19 mouse cellular contexts compared by ENCODE assay signal in the genomic region with DNA sequence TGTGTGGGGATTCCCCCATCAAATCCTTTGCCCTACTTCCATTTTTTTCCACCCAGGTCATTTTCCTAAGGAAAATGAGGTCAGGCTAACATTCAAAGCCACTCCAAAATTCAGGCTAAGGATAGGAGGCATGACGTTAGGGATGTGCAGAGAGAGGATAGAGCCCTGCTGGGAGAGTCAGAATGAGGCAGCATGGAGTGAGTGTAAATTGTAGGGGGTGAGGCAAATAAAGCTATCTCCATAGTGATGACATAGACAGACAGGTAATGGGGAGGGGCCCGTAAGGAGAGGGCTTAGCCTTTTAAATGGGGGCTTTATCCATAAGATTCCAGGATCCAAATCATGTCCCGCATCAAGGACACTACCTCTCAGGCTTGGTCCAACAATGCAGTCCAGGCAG. TPM values are rescaled to one million over a fixed set of nuclear protein-coding genes. Genes with fewer than 3 reads are reported as not detected.
A peak's percentile ranks its signal among the peaks of the same experiment; 100 is the strongest.
DNase-seq lines count a peak whose midpoint lies in the region; ATAC-seq and TF ChIP-seq lines count a peak whose summit lies in the region.
"Had no signal": no experiment of that assay in that cellular context is flagged by ENCODE, and none has a peak within 500 bp of the region (broad histone marks: within the 10 kb centered on the region; RNA-seq: fewer than 3 reads in every experiment).

No protein-coding gene starts in this region.

- DNase-seq in hindbrain, embryonic 10.5 days (ENCODE audit: low spot score) = no peak
- no peak for DNase-seq in forebrain, postnatal 0 days
- DNase-seq in midbrain, embryonic 14.5 days = no peak
- peak; percentile 39 for DNase-seq in retina, postnatal 1 day
- DNase-seq in layer of hippocampus, postnatal 14 days (ENCODE audit: low spot score in 2 of 2) = no peak
- no peak for DNase-seq in adrenal gland, postnatal 4 days (ENCODE audit: low spot score in 2 of 2)
- DNase-seq: adrenal gland, adult 2 months; cerebellum, adult 9-11 months; gastrocnemius, postnatal 10 days; heart, adult 2 months; heart, postnatal 4 days; right cerebral cortex, postnatal 14 days had no signal

- H3K9me3 ChIP-seq in hindbrain, embryonic 13.5 days = no peaks in the 10 kb centered on the region
- H3K9me3 ChIP-seq in hindbrain, embryonic 10.5 days = no peaks in the 10 kb centered on the region
- no peaks in the 10 kb centered on the region for H3K9me3 ChIP-seq in forebrain, postnatal 0 days (ENCODE audit: low read length)
- H3K9me3 ChIP-seq in midbrain, embryonic 14.5 days (ENCODE audit: control insufficient read depth, low read length) = no peaks in the 10 kb centered on the region
- H3K9me3 ChIP-seq: heart, embryonic 15.5 days; kidney, embryonic 15.5 days; lung, embryonic 15.5 days had no signal

- 45% methylated on average over 3 of the region's 3 CpGs for WGBS in hindbrain, embryonic 13.5 days
- WGBS in hindbrain, embryonic 10.5 days = 47% methylated on average over 3 of the region's 3 CpGs
- 18% methylated on average over 3 of the region's 3 CpGs for WGBS in forebrain, postnatal 0 days
- WGBS in midbrain, embryonic 14.5 days = 37% methylated on average over 3 of the region's 3 CpGs

- peak; percentile 38; the same call in 1 of the 2 replicates for ATAC-seq in hindbrain, embryonic 13.5 days (ENCODE audit: low FRiP score)
- peak; percentile 62 for ATAC-seq in forebrain, postnatal 0 days
- no peak; the same call in 1 of the 2 replicates for ATAC-seq in midbrain, embryonic 14.5 days (ENCODE audit: low FRiP score, low TSS enrichment)
- ATAC-seq: intestine, postnatal 0 days had no signal

- no peaks in the 10 kb centered on the region for H3K36me3 ChIP-seq in hindbrain, embryonic 13.5 days
- H3K36me3 ChIP-seq in hindbrain, embryonic 10.5 days = no peaks in the 10 kb centered on the region
- no peaks in the 10 kb centered on the region for H3K36me3 ChIP-seq in forebrain, postnatal 0 days (ENCODE audit: insufficient read depth)
- H3K36me3 ChIP-seq in midbrain, embryonic 14.5 days (ENCODE audit: control insufficient read depth, insufficient read depth, low read length) = no peaks in the 10 kb centered on the region
- H3K36me3 ChIP-seq: heart, embryonic 15.5 days; kidney, embryonic 15.5 days; lung, embryonic 15.5 days had no signal

- peak overlapping the region; percentile 52 for H3K27ac ChIP-seq in hindbrain, embryonic 13.5 days
- no peak overlapping the region for H3K27ac ChIP-seq in hindbrain, embryonic 10.5 days
- no peak overlapping the region for H3K27ac ChIP-seq in forebrain, postnatal 0 days (ENCODE audit: low read depth, low read length)
- peak overlapping the region; percentile 46 for H3K27ac ChIP-seq in midbrain, embryonic 14.5 days (replicated peaks; ENCODE audit: low read depth, low read length)
- H3K27ac ChIP-seq: heart, adult 2 months; heart, embryonic 15.5 days; kidney, embryonic 15.5 days; liver, embryonic 14.5 days; lung, embryonic 15.5 days; macrophage had no signal

- TF ChIP-seq CTCF in forebrain, postnatal 0 days (IDR thresholded peaks at IDR 0.05; ENCODE audit: low read depth) = no peak

- no peaks in the 10 kb centered on the region for H3K27me3 ChIP-seq in hindbrain, embryonic 13.5 days
- H3K27me3 ChIP-seq in hindbrain, embryonic 10.5 days (ENCODE audit: insufficient read depth, poor library complexity, severe bottlenecking) = no peaks in the 10 kb centered on the region
- no peaks in the 10 kb centered on the region for H3K27me3 ChIP-seq in forebrain, postnatal 0 days (ENCODE audit: insufficient read depth, low read length)
- no peaks in the 10 kb centered on the region for H3K27me3 ChIP-seq in midbrain, embryonic 14.5 days (ENCODE audit: control insufficient read depth, insufficient read depth, low read length)
- H3K27me3 ChIP-seq: heart, embryonic 15.5 days; kidney, embryonic 15.5 days; lung, embryonic 15.5 days had no signal

- no peak overlapping the region for H3K4me3 ChIP-seq in hindbrain, embryonic 13.5 days
- H3K4me3 ChIP-seq in hindbrain, embryonic 10.5 days = no peak overlapping the region
- no peak overlapping the region for H3K4me3 ChIP-seq in forebrain, postnatal 0 days (ENCODE audit: low read depth, low read length)
- H3K4me3 ChIP-seq in midbrain, embryonic 14.5 days (replicated peaks; ENCODE audit: low read depth, low read length) = no peak overlapping the region
- H3K4me3 ChIP-seq: heart, adult 2 months; heart, embryonic 15.5 days; kidney, embryonic 15.5 days; lung, embryonic 15.5 days had no signal

- H3K4me1 ChIP-seq in hindbrain, embryonic 13.5 days (replicated peaks) = peaks cover 20% of the 10 kb centered on the region
- H3K4me1 ChIP-seq in hindbrain, embryonic 10.5 days (replicated peaks) = peaks cover 29% of the 10 kb centered on the region
- H3K4me1 ChIP-seq in forebrain, postnatal 0 days (ENCODE audit: insufficient read depth) = no peaks in the 10 kb centered on the region
- H3K4me1 ChIP-seq in midbrain, embryonic 14.5 days (ENCODE audit: control insufficient read depth, insufficient read depth, low read length) = peaks cover 8% of the 10 kb centered on the region
- H3K4me1 ChIP-seq: kidney, embryonic 15.5 days had no signal

- no peak overlapping the region for H3K4me2 ChIP-seq in hindbrain, embryonic 13.5 days
- no peak overlapping the region for H3K4me2 ChIP-seq in forebrain, postnatal 0 days (ENCODE audit: low read depth)
- no peak overlapping the region for H3K4me2 ChIP-seq in midbrain, embryonic 14.5 days (ENCODE audit: low read length)
- H3K4me2 ChIP-seq: heart, embryonic 15.5 days; kidney, embryonic 15.5 days; lung, embryonic 15.5 days had no signal

- H3K9ac ChIP-seq in hindbrain, embryonic 13.5 days = no peak overlapping the region
- no peak overlapping the region for H3K9ac ChIP-seq in forebrain, postnatal 0 days
- no peak overlapping the region for H3K9ac ChIP-seq in midbrain, embryonic 14.5 days (replicated peaks; ENCODE audit: low read length)
- H3K9ac ChIP-seq: heart, embryonic 15.5 days; kidney, embryonic 15.5 days; liver, embryonic 14.5 days; lung, embryonic 15.5 days had no signal

RNA-seq across cellular contexts. Expression of gene Ttc9, which starts 54.9 kb away (rescaled TPM):
- 8.7 and 9.6 TPM in 2 replicates for polyA plus RNA-seq in hindbrain, embryonic 13.5 days (2015; fragmentation: Nextera tagmentation; extraction: Ambion mirVana)
- 2.2 and 2.7 TPM in 2 replicates for polyA plus RNA-seq in hindbrain, embryonic 10.5 days (2016; fragmentation: Nextera tagmentation; extraction: Ambion mirVana)
- total RNA-seq in forebrain, postnatal 0 days (2014; rRNA removed) = 54.6 and 64.0 TPM in 2 replicates
- polyA plus RNA-seq in forebrain, postnatal 0 days (2015; fragmentation: Nextera tagmentation; extraction: Ambion mirVana) = 18.7 and 19.5 TPM in 2 replicates
- polyA plus RNA-seq in midbrain, embryonic 14.5 days (2014; fragmentation: Nextera tagmentation; extraction: Ambion mirVana) = 10.7 and 12.6 TPM in 2 replicates
- 10 to 100 TPM; 49.8 to 50.4 TPM for total RNA-seq in layer of hippocampus, postnatal 14 days (2021)
- 1 to 10 TPM; 5.4 to 8.0 TPM for total RNA-seq in adrenal gland, postnatal 4 days (2021)
- polyA plus RNA-seq: macrophage had no signal

Comparison
In these comparisons a context has a peak if more than half of its experiments do, and no peak if none do; other contexts are left out.
1. H3K27ac ChIP-seq: peak in hindbrain, embryonic 13.5 days (single experiment) and midbrain, embryonic 14.5 days (single experiment); none in hindbrain, embryonic 10.5 days (single experiment) and forebrain, postnatal 0 days (single experiment).